Mouse (Mus musculus) cerebellum, adult 9-10 months (tissue): Measurements from ENCODE around the gene Rab11fip5.

Experiments
- DNase-seq: peaks from one replicate; pipeline ENCODE4 v3.0.0; 2022

Gene Rab11fip5

DNA sequence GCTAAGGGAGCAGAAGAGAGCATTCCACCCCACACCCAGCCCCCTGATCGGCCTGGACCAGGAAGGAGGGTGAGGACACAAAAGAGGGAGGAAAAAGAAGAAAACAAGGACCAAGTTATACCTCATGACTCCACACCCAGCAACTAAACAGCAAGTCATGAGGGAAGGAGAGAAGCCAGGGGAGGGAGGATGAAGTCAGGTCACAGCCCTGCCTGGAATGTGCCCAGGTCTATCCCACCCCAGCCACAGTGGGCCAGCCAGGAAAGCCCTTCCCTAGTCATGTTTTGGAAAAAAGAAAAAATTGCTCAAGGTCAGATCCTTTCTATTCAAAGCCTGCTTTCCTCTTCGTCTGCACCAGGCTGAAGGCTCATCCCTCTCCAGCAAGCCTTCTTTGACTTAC lies 1.9 kb downstream of the Rab11fip5 start:
- DNase-seq: peak; percentile 33

DNA sequence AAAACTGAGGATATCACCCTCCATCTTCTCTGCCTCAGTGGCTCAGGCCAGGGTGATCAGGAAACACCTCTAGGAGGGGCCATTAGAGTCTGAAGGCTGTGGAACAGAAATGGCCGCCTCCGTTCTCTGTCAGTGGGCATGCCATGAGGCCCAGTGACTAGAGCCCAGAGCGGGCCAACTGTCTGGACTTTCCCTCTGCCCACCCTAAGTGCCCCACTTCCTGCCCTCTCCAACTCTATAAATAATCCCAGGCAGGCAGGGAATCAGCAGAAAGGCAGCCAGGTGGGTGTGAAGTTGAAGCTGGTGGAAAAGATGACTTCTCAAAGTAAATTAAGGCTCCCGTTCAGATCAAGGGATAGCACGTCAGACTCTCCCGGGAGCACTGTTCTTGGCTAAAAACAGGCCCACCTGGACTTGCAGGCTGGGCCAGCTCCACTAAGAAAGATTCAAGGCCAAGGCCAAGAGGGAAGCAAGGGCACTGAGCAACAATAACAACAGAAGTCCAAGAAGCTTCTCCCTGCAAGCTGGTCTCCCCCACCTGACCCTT lies 2.5 kb downstream of the Rab11fip5 start:
- peak; percentile 38 for DNase-seq

DNA sequence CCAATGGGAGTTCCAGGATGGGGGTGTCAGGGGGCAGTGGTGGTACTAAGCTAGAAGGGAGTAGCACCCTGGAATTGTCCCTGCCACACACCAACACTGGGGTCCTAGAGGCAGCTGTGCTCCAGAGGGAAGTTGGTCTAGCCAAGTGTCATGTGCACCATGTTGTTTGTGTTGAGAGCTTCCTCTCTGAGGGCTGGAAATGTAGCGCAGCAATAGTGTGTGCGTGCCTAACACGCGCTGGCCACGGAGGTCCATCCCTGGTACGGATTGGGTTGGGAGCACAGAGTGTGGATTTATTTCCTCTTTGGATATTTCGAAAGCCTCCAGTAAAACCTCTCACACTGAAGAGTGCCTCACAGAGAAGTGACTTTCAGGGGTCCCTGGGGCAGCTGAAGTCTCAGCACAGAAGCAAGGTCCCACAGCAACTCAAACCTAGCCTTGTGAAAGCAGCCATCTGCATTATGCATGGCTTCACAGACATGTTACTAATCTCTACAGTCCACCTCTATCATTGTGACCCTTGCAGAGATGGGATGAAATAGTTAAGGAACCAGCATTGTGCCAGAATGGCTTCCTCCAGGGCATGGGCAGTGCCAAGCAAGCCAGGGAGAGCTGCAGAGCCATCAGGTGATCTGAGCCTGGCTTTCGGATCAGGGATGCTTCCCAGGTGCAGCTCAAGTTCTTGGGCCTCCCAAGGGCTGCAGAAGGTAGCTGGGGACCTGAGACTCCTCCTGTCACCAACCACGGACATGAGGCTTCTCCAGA lies 3.6 kb downstream of the Rab11fip5 start:
- DNase-seq: peak; percentile 28

DNA sequence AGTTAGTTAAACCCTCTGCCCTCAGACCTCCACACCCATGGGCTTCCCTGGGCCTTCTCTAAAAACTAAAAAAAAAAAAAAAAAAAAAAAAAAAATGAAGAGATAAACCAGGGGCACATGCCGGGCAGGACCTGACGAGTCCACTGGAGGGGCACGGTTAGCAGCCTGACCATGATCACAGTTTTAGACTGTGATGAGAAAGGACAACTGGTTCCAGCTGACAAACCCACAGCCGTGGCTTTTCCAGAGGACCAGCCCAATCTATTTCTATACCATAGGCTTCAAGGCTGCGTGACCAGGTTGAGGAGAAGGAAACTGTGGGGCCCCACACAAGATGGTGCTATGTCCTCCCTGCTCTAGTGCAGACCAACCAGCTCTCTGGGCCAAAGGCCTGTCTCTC lies 4.4 kb downstream of the Rab11fip5 start:
- DNase-seq: no peak

DNA sequence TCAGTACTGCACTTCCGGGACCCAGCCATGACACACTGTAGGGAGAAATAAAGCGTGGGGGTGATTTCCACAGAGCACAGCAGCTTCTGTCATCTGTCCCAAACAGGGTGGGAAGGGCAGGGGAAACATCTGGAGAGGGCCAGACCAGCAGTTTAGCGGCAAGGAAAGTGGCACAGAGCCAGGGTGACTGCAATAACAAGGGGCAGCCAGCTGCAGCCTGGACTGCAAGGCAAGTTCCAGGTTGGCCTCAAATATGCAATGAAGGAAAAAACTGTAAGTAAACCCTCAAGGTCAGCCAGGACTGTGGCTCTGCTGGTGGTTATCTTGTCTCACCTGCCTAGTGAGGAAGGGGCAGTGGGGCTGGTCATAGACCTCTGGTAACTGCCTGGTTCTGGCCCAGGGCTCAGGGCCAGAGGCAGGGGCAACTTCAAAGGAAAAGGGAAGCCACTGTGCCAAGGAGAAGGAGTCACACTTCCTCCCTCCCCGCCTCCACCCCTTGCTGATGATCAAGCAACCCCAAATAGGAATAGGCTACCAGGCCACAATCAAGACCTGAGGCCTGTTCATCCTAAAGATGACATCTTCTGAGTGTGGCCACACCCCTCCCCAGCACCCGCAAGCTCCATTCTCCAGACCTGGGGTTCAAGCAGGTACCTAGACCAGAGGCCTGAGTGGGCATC lies 5.1 kb downstream of the Rab11fip5 start:
- DNase-seq: peak; percentile 26

DNA sequence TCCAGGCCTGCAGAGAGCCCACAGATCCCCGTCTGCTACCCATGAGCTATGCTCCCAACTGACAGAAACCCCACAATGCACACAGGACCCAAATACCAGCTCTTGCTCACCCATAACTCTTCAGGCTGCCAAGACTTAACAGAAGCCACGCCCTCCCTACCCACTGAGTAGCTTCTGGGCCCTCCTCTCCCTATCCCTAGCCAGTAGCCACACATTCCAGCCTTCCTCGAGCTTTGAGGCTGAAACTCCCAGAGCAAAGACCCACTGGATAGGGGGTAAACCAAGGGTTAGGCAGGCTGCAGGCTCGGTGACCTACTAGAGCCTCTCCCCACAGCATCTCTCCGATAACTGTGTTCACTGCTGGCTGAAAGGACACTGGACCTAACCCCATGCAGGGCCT lies 5.7 kb downstream of the Rab11fip5 start:
- no peak for DNase-seq

DNA sequence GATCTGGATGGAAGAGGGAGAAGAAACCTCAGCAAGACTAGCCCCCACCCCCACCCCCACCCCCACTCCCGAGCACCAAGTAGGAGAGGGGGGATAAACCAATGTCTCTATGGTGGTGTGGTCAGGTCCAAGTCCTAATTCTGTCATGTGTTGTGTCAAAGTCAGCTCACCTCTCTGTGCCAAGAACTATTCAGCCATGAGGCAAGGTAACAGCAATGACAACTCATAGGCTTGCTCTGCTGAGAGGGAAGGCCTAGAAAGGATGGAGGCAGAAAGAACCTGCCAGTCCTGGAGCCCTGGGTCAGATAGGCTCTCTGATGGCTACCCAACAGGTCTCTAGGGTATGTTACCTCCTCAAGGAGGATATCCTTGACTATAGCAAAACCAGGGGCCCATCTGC lies 6.3 kb downstream of the Rab11fip5 start:
- DNase-seq: no peak

DNA sequence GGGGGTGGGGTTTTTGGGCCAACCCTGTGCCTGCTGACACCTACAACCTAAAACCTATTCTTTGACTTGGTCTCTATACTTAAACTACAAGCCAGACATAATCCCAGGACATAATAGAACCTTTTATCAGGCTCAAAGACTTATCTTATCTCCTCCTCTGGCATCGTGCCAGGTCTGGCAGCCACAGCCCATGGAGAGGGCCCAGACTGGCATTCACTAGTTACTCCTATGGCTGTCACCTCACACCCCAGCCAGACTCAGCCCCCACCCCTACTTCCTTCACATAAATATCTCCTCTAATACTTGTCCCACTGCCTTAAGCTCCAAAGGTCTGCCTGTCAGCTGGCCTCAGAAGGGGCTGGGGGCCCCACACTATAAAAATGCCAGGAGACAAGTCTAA lies 8.0 kb downstream of the Rab11fip5 start:
- DNase-seq: no peak

DNA sequence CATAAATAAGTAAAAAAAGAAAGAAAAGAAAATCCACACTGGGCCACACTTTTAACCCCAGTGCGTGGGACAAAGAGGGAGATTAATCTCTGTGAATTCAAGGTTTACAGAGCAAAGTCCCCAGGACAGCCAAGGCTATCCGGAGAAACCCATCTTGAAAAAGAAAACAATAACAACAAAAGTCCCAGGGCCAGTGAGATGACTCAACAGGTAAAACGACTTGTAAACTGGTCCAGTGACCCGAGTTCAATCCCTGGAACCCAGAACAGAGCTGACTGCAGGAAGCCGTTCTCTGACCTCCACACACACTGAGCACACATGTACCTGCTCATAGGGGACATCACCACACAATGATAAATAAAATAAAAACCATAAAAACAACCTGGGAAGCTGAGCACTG lies 10.0 kb downstream of the Rab11fip5 start:
- DNase-seq: no peak

DNA sequence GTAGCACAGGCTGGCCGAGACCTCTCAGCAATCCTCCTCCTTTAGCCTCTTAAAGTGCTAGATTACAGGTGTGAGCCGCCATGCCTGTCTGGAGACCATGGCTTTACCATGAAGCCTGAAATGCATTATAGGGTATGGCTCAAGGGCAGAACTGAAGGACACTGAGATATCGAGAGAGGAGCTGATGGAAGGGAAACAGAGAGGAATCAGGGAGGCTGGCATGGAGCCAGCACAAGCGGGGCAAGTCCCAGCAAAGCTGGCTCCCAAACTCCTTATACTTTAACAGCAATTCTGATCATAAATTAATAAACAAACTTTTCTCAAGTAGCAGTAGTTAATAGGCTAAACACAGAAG lies 10.6 kb downstream of the Rab11fip5 start:
- no peak for DNase-seq

DNA sequence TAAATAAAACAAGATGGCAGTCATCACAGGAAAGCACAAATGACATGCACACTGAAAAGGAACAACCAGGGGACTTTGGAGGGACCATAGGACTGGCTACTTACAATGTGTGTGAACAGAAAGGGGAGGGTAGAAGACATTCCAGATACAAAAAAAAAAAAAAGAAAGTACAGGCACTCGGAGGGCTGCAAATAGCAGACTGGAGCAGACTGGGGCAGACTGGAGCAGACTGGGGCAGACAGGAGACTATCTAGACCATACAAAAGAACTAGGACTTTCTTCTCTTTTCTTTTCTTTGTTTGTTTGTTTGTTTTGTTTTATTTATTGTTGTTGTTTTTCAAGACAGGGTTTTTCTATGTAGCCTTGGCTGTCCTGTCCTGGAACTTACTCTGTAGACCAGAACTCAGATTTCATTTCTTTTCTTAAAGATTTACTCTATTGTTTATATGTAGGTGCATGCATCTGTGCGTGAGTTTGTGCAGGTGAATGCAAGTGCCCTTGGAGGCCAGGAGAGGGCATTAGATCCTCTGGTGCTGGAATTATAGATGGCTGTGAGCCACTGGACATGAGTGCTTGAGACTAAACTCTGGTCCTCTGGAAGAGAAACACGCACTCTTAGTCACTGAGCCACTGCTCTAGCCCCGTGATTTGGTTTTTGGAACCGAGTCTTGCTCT lies 11.1 kb downstream of the Rab11fip5 start:
- no peak for DNase-seq

DNA sequence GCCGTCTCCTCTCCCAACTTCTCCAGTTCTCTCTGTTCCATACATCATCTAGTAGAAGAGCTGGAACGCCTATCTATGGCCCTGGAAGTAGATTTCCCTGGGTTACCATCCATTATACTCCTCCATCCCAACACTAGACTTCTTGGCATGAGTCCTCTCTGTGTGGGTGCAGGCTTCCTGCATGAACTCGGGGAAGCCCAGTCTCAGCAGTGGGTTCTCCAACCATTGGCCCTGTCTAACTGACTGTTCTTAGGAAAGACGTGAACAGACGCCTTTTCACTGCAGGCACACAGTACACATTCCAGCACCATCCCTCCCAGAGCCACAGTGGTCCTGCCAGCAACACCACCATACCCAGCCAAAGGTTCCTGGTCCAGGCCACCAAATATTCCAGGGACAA lies 11.8 kb downstream of the Rab11fip5 start:
- DNase-seq: no peak

DNA sequence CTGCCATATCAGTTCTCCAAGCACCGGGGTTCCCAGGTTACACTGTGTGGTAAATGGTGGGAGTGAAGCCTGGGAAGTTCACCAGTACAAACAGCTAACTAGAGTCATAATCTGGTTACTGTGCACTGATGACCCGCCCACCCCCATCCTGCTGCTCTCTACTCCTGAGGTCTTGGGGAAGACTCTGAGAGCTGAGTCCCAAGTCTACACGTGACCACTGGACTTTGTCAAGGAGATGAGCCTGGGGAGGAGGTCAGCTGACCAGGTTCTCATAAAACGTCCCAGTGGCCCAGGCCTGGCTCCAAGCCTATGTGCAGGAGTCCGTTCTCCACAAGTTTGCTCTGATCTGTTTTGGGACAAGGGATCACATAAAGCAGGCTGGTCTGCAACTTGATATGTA lies 14.1 kb downstream of the Rab11fip5 start:
- DNase-seq: no peak

DNA sequence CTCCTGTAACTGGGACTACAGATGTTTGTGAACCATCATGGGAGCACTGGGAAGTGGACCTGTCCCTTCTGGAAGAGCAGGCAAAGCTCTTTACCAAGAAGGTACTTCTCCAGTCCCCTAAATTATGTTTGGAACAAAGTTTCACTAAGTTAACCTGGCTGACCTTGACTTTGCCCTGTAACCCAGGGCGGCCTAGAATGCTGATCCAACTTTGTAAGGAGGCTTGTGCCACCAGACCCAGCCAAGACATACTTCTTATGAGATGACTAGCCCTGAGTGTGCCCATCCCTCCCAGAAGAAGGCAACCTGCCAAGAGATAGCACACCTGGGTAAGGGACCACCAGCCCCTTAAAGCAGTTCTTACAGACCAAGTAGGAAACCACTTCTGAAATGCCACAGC lies 15.6 kb downstream of the Rab11fip5 start:
- no peak for DNase-seq

DNA sequence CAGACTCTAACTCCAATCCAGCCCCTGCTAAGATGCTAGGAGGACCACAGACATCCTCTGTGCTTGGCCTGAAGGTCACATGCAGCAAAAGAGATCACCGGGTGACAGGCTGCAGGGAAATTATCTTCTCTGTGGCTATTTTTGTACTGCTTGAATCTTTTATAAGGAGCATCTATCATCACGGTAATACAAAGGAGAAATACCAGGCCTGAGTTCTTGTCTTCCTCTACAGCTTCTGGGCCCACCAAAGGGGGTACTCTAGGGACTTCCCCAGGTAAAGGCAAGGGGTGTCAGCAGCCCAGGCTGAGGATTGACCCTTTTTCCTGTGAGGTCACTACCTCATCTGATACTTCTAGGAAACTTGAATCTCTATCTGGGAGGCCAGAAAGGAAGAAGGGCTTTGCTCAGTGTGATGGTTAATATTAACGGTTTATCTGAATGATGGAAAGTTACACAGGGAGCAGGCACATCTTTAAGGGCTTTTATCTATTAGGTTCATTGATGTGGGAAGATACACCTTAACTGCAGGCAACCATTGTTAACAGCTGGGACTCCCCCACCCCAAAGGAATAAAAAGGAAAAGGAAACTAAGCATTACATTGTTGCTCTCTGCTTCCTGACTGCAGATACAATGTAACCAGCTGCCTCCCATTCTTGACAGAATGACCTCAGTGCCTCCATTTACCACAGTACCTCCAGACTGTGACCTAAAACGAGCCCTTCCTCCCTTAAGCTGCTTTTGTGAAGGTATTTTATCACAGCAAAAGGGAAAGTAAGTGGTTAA lies 17.6 kb downstream of the Rab11fip5 start:
- no peak for DNase-seq

DNA sequence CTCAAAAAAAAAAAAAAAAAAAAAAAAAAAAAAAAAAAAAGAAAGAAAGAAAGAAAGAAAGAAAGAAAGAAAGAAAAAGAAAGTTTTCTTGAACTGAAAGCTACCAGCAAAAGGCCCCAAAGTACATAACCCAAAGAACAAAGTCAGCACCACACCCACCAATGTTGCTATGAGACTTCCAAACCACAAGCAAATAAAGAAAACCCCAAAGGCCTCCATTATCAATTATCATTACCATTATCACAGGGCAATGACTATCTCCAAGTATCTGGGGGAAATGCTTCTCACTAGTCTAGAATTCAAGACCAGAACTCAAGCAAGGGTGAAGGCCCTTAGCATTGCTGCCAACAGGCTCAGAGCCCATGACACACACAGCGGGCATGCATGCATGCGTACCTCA lies 18.7 kb downstream of the Rab11fip5 start:
- DNase-seq: no peak

DNA sequence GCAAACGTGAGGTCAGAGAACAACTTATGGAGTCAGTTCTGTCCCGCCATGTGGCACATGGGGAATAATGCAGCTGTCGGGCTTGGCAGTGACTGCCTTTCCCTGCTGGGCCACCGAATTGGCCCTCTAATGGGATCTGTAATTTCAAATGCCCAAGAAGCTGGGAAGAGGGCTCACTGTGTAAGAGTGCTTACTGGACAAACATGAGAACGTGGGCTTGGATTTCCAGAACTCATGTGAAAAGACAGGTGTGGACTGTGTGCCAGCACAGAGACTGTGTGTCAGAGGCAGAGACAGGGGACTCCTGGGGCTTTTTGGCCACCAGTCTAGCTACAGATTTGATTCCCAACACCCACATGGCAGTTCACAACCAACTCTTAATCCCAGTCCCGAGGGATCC lies 19.7 kb downstream of the Rab11fip5 start:
- peak; percentile 76 for DNase-seq

DNA sequence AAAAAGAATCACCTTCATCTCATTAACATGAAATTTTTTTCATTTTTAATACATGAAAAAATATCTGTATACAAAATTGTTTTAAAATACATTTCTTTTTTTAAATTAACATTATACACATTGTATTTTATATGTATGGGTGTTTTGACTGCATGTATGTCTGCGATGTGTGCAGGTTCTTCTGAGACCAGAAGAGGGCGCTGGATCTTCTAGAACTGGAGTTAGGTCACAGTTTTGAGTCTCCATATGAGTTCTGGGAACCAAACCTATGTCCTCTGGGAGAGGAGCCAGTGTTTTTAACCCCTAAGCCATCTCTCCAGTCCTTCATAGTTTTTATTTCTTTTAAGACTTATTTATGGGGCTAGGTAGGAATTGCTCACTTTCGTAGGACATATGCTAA lies 20.7 kb downstream of the Rab11fip5 start:
- DNase-seq: peak; percentile 37

DNA sequence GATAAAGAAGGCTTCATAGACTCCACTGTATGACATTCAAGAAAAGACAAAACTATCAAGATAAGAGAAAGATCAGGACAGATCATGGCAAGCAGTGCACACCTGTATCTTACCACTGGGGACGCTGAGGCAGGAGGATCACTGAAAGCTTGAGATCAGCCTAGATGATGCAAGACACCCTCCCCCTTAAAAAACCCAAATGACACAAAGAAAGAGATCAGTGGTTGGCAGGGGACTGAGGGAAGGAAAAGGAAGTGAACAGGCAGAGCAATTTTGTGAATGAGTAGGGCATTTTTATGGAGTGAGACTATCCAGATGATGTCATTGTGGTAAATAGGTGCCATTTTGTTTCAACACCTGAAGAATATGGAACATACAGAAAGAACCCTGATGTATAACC lies 24.3 kb downstream of the Rab11fip5 start:
- no peak for DNase-seq

DNA sequence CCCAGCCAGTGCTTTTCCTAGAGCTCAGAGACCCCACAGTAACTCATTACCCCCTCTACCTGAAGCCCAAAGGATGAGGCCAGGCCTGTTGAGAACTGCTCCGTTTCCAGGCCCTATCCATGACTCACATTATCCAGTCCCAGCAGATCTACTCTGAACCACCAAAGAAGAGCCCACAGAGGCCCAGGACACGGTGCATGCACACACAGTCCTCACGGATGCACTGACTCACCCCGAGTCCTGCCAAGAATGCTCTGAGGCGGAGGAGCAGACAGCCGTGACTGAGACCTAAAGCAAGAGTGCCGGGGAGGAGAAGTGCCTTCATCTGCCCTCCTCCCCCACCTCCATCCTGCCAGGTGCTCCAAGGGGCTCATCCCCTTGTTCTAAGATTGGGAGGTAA lies 25.2 kb downstream of the Rab11fip5 start:
- DNase-seq: peak; percentile 42

DNA sequence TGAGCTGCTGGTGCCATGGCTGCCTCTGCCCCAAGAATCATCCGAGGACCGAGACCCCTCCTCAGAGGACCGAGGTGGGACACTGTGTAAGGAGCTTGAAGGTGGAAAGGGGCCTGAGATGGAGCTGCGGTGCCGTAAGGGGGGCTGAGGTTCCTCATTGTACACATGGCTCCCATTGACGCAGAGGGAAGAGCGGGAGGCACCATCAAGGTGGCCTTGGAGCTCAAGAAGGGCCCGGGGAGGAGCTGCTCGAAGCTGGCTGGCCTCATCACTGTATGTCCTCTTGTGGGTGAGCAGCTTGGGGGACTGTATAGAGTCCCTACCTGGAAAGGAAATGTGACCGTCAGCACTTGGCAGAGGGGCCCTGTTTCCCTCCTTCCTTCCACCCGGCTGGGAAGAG lies 26.3 kb downstream of the Rab11fip5 start:
- DNase-seq: no peak

DNA sequence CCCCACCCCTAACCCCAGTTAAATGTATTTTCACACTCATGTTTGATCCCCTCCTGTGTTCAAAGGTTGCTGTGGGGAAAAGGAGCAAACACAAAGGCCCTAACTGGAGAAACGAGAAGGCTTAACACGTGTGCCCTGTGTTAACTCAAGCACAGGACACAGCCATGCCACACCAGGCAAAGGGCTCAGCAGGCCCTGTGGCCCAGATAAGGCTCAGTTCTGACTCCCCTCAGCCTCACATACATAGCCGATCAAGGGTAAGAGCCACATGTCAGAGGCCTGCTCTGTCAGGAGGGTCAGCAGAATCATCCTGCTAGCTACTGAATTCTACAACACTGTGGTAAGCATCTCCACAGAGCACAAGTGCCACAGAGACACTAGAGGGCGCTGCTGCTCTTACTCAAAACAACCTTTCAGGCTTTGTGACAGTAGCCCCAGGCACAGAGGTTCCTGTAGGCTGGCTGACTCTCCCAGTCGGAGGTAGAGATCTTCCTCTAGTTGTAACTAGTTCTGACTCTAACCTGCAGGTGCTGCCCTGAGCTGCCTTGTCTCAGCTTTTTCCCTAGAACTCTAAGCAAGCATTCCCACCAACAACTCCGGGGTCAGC lies 28.3 kb downstream of the Rab11fip5 start:
- peak; percentile 92 for DNase-seq

DNA sequence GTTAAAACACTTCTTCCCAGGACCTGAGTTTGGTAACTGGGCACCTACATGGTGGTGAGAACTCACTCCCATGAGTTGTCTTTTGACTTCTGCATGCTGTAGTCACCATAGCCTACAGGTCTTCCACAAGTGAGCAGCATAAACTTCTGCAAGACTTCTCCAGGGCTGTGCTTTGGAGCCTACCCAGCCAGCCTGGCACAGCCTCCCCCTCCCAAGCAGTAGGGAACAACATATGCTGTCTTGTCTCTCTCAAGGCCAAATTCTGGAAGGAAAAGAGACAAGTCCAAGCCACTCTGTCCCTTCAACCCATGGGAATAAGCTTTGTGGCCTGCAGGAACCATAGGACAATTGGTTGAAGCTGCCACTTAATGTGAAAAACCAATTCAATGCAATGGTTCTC lies 29.5 kb downstream of the Rab11fip5 start:
- DNase-seq: peak; percentile 68
